Mouse (Mus musculus) spleen, postnatal 36 days (tissue): ENCODE results near the gene Mrpl21.
A peak's percentile ranks its signal among the peaks of the same experiment; 100 is the strongest.

Source experiments
- DNase-seq, 2 experiments: peaks; one replicate each; pipeline ENCODE4 v3.0.0; 2022; ENCODE audit warnings: low spot score in 2 of 2, mixed read lengths in 1 of 2

Gene Mrpl21

DNA sequence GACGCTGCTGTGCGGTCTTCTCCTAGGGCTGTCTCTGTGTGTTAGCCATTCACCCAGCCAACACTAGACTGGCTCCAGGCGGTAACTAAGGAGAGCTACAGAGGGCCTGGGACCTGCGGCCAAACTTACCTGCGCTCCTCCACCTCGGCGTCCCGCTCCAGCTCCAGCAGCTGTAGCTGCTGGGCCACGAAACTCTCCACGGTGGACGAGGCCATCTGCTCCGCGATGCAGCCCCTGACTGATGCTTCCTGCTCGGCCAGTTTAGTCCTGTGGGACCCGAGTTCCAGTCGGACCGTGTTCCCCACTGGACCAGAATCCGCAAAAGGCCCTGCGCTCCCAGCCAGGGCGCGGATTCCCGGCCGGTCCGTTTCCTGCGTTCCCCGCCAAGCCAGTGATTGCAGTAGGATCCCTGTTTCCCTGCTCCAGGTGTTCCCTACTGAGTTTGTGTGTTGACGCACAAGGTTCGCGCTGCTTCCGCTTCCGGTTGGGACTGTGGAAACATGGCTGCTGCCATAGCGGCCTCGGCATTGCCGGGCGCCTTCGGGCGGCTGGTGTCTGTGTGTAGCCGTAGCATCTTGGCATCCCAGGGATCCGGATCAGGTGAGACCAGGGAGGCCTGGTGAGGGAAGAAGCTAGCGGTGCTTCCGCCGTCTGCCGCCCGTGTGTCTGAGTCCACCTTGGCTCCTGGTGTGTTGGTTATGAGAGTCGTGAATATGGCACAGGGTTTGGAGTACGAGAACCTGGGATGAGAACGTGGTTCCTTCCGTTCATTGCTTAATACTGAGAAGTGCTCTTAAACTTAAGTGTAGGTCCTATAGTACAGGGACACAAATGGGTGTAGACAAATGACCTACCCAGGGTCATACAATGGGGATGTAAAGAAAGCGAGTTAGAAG is at the start of gene Mrpl21, which contains the start of gene Ighmbp2:
TSS of gene Mrpl21 (plus strand) at position 330 of the 896 bp plus-strand sequence.
TSS of gene Ighmbp2 (minus strand) at position 446 of the 896 bp plus-strand sequence.
- peak; percentile 70 to 78 for DNase-seq

DNA sequence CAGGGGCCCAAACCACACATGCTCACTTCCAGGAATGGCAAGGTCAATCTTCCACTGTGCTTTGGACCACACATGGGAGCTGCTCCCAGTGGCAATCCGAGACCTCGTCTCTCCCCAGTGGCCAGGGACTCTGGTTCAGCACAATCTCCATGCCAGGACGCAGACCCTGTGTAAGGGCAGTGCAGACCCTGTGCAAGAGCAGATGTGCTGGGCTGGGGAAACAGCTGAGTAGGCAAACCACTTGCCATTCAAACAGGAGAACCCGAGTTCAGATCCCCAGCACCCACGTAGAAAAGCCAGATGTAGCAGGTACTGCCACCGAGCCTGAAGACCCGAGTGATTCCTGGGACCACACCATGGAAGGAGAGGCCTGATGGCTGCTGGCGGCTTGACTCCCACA is 22.7 kb upstream of the Mrpl21 start:
- no peak for DNase-seq

DNA sequence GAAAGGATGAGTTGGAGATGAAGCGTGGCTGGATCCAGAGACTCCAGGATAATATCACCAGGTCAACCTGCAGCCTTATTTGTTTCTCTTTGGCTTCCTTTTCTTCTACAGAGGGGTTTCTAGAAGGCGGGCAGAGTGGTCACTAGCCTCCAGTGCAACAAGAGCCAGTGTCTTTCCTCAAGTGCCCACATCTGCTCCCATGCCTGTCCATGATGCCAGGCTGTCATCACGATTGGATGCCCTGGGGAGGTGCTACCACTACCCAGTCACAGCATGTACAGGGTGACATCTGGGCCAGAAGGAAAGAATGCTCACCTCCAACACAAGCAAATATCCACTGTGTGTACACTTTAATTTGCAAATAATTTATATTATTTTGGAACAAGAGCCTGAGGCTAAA is 22.1 kb upstream of the Mrpl21 start:
- DNase-seq, result no peak

DNA sequence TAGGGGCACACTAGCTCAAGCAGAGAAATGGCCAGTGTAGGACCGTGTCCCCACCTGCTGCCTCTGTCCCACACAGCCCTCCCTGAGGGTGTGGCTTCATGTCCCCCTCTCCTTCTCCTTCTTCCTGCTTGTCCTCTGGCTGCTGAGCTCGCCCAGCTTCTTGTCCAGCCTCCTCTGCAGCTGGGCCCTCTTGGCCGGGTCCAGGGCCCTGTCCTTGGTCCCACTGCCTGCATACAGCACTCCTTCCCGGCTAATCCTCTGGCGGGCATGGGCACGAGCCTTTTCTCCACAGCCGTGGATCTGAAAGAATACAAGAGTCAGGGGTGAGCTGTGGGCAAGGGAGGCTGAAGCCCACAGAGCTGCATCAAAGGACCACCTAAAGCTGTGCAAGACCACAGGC is 21.4 kb upstream of the Mrpl21 start:
- DNase-seq, result no peak

DNA sequence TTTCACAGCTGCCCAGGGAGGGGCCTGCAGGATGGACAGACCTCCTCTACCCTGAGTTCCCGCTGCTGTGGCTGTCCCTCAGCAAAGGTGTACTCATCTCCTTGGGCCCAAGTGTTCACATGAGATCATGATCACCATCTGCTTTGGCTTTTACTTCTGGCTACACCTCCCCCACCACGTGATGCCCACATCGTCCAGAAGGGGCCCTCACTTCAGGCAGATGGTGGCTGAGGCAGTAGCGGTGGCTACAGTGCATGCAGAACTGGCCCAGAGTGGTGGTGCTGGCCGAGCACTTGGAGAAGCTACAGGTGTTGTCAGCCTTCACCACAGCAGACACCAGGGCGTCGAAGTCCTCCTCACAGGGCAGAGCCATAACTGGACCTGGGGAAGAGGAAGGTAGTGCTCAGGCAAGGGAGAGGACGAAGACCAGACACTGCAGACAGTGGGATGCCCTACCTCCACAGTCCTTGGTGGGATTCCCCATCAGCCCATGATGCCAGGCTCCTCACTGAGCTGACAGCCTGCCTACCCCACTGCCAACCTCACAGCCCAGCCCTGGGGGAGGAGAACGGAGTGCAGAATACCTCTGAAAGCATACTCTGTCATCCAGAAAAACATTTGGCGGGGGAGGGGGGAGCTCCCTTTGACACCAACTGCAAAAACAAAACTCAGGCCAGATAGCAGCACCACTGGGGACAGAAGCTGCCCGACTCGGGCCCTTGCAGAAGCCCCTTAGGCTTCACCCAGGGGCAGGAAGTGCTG is 20.8 kb upstream of the Mrpl21 start:
- no peak for DNase-seq

DNA sequence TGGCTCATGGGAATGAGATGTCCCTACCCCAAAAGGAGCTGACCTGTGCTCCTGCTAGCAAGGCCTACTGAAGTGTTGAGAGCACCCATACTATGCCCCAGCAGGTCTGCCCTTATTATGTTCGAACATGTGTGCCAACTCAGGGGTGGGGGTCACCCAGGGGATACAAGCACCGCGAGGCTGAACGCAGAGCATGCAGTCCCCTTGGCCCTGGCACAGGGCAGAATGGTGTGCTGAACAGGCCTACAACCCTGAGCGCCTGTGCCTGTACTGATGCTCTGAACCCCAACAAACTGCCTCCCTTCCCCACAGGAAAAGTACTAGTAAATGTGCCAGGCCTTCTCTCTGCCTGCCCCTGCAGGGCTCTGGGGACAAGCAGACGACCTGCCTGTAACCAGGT is 18.4 kb upstream of the Mrpl21 start:
- peak in 1 of 2 experiments; percentile 1 for DNase-seq

DNA sequence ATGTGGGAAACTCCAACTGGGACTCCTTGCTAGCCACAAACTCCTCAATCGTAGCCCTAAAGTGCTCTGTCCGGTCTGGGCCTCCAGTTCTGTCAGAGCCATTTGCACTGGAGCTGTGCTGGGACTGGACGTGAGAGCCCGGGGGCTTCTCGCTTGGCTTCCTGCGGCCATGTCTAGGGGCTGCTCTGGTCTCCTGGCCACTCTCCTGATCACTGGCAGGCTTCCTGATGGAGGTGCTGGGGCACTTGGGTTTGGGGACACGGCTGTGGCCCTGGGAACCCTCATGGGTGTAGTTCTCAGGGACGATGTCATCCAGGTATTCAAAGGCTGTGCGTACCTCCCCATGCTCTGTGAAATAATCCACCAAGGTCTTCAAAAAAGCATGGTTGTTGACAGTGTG is 17.5 kb upstream of the Mrpl21 start:
- no peak for DNase-seq

DNA sequence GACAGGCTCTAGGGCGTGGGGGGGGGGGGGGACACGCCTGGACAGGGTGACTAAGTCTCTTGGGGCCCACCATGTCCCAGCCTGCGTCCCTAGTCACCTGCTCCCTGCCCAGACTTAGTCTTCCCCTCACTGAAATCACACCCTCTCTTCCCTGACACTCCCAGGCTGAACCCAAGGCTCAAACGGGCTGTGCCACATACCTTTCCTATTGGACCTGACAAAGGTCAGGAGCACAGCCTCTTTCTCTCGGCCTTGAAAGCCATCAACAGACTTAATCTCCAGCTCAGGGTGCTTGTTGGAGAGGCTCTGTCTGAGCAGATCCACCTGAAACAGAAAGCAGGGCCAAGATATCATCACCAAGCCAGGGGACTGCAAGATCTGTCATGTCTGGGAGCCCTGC is 16.6 kb upstream of the Mrpl21 start:
- DNase-seq, result no peak

DNA sequence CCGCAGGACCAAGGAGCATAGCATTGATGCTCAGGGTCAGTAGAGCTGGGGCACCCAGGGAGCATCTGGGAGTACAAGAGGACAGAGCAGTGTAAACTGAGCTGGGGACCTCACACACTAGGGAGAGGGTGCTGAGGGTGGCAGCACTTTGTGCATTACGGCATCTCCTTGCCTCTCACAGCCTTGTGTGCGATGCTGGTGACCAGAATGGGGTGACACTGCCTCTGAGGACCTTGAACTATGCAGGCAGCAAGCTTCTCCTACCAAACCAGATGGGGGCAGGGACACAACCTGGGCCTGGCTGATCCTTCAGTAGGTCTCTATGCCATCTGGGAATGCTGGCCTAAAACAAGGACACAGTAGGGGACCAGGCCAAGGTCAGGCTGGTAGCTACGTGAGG is 16.0 kb upstream of the Mrpl21 start:
- no peak for DNase-seq

DNA sequence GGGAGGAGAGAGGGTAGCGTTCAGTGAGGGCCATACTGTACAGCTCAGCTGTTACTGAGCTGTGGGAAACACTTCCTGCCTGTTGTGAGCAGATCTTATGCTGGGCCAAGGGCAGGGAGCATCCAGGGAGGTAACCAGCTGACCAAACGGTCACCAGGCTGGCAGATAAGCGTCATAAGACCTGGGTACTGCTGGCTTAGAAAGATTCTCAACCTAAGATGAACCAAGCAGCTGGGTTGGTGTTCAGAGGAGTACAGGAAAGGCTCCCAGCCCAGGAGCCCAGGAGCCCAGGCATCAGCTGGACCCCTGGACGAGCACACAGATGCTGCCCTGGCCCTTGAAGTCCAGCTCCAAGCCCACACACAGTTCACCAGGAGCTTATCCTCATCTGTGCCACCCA is 15.4 kb upstream of the Mrpl21 start:
- DNase-seq, result no peak

DNA sequence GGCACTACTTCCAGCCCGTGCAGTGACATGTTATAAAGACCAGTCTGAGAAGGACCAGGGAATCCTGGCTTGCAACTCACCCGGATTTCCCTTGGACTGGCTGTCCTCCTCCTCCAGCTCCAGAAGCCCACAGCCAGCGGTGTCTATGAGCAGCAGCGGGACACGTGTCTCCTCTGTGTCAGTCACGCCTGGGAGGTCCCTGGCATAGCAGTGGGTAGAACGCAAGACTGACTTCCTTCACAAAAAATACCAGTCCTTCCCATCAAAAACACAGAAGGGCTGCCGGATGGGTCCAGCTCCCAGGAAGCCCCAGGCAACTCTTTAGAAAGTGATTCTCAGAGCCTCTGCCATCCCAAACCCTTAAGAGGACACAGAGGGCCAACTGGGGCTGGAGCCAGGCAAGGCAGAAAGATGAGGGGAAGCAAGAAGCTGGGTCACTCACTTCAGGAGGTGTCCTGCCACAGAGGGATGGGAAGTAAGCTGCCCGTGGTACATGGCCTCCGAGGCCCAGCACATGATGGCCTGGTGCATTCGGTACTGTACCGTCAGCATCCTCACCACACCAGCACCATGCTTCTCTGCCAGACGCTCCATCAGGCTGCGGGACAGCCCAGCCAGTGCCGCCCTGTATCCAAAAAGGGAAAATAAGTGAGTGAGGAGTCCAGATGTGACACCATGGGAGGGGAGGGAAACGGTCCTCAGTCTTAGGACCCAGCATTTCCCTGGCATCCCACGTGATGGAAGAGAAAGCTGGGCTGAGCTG is 14.3 kb upstream of the Mrpl21 start:
- no peak for DNase-seq

DNA sequence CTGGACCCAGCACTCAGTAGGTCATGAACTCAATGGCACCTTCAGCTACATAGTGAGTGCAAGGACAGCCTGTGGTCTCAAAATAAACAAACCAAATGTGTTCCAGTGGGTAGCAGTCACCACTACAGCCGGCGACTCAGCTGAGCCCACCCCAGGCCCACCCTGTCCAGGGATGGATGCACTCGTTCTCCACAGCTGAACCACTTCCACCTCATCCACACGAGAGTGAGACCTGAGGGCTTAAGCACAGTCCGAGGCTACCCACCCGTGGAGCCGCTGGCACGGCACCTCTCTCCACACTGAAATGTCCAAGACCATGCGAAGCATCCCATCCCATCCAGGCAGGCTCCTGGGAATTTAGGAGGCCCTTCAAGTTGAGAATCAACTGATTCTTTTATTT is 13.4 kb upstream of the Mrpl21 start:
- DNase-seq, result no peak

DNA sequence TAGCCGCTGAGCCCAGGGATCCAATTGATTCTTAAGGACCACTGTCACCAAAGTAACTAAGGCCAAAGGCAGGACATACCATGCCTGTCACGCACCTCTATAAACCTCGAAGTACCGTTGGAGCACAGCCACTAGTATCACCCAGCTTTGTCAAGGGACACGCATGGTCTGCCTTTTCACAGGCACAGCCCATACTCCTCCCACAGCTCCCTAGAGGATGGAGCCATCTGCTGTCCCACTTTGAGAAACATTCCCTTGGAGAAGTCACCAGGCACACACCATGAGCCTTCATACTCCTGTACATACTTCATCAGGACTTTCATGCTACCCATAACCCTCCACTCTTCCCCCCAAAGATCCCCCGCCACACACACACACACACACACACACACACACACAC is 12.9 kb upstream of the Mrpl21 start:
- DNase-seq, result no peak

DNA sequence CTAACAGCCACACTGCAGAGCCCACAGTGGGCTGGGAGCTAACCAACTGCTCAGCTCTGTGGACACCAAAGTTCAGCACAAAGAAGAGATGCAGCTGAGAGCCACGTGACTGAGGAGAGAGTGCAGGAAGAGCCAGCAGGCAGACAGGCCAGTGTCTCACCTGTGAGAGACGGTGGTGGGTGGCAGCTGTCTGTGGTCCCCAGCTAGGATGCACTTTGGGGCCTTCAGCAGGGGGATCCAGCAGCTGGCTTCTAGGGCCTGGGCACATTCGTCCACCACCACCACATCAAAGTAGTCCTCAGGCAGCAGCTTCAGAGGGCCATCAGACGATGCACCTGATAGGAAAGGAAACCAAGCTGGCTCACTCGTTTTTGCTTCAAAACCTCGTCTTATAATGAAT is 11.3 kb upstream of the Mrpl21 start:
- no peak for DNase-seq

DNA sequence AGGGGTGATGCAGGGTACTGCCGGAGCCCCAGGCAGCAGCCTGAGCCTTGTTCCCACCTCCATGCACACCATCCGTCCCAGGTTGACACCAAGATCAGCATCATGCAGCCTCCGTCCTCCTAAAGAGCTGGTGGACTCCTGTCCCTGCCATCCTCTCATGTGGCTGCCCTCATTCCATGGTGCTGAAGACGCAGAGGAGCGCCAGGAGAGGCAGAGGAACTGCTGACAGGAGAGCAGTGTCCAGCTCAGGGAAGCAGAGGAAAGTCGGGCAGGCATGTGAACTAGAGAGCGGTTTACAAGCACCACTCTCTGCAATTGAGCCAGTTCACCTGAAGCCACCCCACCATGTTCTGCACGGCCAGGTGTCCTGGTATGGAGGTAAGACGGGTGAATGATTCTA is 9.4 kb upstream of the Mrpl21 start:
- DNase-seq, result no peak

DNA sequence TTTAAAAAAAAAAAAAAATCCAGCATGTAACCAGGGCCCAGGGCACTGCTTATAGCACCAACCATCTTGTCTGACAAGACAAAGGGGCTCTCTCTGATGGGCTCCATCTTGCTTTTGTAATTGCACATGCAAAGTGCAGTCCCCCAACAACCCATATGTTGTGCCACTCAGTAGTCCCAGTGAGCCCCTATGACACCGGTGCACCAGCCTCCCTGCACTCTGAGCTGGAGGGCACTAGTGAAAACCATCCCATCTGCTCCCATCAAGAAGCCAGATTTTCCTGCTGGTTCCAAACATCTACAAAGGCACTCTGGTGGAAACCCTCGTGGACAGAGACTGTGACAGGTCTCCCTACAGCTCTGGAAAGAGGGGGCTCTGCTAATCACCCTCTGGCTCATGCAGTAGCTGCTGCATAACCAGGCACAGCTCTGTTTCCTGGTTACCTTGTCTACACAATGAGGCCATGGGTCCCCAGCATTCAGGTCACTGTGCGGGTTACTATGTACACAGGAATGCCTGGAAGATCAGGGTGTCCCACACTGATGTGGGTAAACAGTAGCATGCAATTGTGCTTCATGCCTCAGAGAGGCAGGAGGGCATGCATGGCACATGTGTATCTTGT is 6.8 kb upstream of the Mrpl21 start:
- no peak for DNase-seq

DNA sequence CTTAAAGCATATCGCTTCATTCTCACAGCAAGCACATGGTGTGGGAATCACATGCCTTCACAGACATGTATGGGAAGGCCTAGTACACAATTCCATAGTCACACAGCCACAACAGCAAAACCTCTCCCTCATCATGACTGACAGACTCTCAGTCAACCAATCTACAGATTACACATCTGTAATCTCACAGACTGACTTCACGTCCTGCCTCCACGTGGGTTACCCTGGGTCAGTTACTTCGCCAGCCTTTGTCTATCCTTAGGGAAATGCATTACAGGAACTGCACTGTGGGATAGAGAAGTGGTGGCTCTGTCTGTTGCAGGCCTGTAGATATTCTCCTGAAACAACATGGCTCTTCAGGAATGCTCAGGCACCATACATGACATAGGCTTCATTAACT is 815 bp upstream of the Mrpl21 start:
- no peak for DNase-seq

DNA sequence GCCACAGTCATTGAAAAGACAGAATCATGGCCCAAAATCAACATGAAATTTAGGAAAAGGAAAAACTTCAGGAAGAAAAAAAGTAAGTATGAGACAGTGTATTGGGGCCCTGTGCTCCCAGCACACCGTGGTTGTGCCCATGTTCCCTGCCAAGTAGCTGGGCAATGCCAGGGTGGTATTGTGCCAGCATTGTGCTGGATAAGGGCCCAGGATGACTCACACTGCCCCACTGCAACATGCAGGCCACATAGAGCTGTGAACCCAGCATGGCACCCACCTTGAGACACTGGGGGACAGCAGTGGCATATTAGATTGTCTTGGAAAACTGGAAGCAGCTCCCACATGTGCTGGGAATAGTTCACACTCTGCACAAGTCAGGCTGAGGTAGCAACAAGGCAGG is 6.3 kb downstream of the Mrpl21 start:
- DNase-seq, result no peak

DNA sequence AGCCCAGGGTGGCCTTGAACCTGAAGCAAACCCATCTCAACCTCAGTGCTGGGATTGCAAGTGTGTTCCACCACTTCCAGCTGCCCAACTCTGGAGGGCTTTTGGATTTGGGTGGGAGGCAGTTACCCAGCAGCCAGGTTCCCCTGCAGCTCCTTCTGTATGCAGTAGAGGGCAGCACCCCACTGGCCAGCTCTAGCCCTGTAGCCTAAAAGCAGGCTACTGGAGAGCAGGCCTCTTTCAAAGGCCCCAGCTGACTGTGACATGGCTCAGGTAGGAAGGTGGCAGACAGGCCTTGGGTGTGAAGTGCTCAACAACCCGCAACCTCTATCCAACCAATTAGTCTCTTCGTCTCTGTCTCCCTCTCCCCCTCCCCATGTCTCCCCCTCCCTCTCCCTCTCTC is 9.3 kb downstream of the Mrpl21 start:
- peak; percentile 21 to 47 for DNase-seq

DNA sequence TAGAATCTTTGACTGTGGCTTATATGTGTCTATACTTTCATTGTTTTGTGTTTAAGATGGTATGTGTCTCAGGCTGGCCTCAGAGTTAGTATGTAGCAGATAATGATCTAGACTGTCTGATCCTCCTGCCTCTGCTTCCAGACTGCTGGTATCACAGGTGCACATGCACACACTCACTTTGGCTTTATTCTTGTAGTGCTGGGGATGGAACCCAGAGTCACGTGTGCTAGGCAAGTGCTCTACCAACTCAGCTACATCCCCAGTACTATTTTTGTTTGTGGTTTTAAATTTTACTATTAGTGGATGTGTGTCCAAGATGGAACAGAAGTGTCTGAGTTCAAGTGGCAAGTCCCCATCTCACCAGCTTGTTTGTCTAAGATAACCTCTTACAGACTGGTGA is 10.3 kb downstream of the Mrpl21 start:
- DNase-seq, result no peak

DNA sequence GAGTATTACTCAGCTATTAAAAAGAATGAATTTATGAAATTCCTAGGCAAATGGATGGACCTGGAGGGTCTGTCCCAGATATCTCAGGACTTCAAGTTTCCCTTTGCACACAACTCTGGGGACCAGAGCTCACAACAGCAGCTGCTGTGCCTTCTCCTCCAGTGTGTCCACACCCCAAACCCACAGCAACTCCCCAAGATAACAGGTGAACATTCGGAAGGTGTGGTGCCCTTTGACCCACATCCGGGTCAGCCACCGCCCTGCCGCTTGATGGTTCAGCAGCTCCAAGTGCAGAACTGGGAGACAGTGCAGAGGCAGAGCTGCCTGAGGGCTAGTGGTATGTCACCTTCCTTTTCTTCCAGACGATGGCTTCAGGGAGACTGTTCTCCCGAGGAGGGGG is 12.5 kb downstream of the Mrpl21 start:
- DNase-seq, result no peak

DNA sequence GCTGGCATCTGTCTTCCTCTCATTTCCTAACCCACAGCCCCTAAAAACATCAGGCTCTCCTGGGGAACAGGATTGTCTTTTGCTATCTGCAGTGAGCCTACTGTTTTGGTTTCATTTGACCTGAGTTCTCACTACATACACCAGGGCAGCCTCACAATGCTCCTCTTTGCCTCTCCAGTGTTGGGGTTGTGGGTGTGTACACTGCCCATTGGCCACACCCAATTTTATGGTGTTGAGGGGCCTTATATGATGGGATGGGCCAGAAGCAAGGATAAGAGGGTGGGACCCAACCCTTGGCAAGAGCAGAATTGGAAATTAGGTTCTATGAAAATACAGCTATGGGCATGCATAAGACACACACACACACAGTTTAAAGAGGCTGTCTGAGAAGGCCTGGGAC is 14.3 kb downstream of the Mrpl21 start:
- no peak for DNase-seq
